Mouse (Mus musculus) testis, postnatal 14 days (tissue): Measurements from ENCODE around the gene Tmem8.
"Not testable (repeated sequence)": the region's sequence is repeated elsewhere in the genome, so short reads cannot be mapped to it uniquely, and the experiment has no call there.

Experiments used
- DNase-seq: peaks from one replicate; pipeline ENCODE4 v3.0.0; 2021; ENCODE audit warnings: low spot score

The Tmem8 gene

GRCm38 (mm10) chr17:26111722-26112121 is 1.4 kb upstream of the Tmem8 start:
- no peak for DNase-seq

- DNase-seq: no peak
These were observed 348 bp upstream of the Tmem8 start for GRCm38 (mm10) chr17:26112751-26113150.

- no peak for DNase-seq
These were observed 962 bp downstream of the Tmem8 start for GRCm38 (mm10) chr17:26114061-26114460.

- DNase-seq: not testable (repeated sequence)
These were observed 1.4 kb downstream of the Tmem8 start for GRCm38 (mm10) chr17:26114461-26114860.

GRCm38 (mm10) chr17:26115205-26115898 is 2.3 kb downstream of the Tmem8 start:
- DNase-seq: no peak

- DNase-seq: no peak
These were observed 2.9 kb downstream of the Tmem8 start for GRCm38 (mm10) chr17:26115956-26116487.

GRCm38 (mm10) chr17:26116503-26117258 is 3.6 kb downstream of the Tmem8 start:
- no peak for DNase-seq

GRCm38 (mm10) chr17:26119766-26120710 is 6.9 kb downstream of the Tmem8 start:
- DNase-seq: no peak

GRCm38 (mm10) chr17:26122431-26123140 is 9.5 kb downstream of the Tmem8 start:
- peak; percentile 9 for DNase-seq

GRCm38 (mm10) chr17:26123267-26123684 is 10.2 kb downstream of the Tmem8 start, which contains the start of gene Mrpl28:
TSS of gene Mrpl28 (plus strand) at chr17:26123500.
- DNase-seq: peak; percentile 93

GRCm38 (mm10) chr17:26124560-26124959 is 11.5 kb downstream of the Tmem8 start:
- DNase-seq: no peak

GRCm38 (mm10) chr17:26125226-26125625 is 12.1 kb downstream of the Tmem8 start:
- no peak for DNase-seq

- DNase-seq: no peak
These were observed 18.1 kb downstream of the Tmem8 start for GRCm38 (mm10) chr17:26131062-26131732.

- no peak for DNase-seq
These were observed 19.1 kb downstream of the Tmem8 start for GRCm38 (mm10) chr17:26131856-26132853.

GRCm38 (mm10) chr17:26137106-26137750 is 24.1 kb downstream of the Tmem8 start:
- DNase-seq: no peak

- no peak for DNase-seq
These were observed 24.6 kb downstream of the Tmem8 start for GRCm38 (mm10) chr17:26137751-26138130.

- peak; percentile 96 for DNase-seq
These were observed 25.2 kb downstream of the Tmem8 start, which contains the start of gene Axin1 for GRCm38 (mm10) chr17:26138239-26138836. TSS of gene Axin1 (plus strand) at chr17:26138688.

- peak; percentile 81 for DNase-seq
These were observed 25.8 kb downstream of the Tmem8 start for GRCm38 (mm10) chr17:26138901-26139381.
